Mouse (Mus musculus) limb, embryonic 13.5 days (tissue): ENCODE measurements at regions not wholly inside any gene's neighbourhood (a gene's known extent, or its start where the extent isn't known, plus 50 kb on each side); places are given as distances from the start of the nearest gene placed in this dataset.

ENCODE experiments used
- ATAC-seq: fragments of 200-750 bp; cut with Nextera tagmentation; 2 replicates; pipeline ENCODE4 v1.8.0; 2017; ENCODE audit warnings: low read depth, moderate number of reproducible peaks, moderate TSS enrichment; ENCODE audit not compliant: low FRiP score
- H3K27ac ChIP-seq: fragments of 300-500 bp; sonication (generic); 2 replicates; pipeline ENCODE4 v1.5.1; 2015; ENCODE audit warnings: inconsistent platforms, mild to moderate bottlenecking, moderate library complexity
- H3K27me3 ChIP-seq: fragments of 300-500 bp; sonication (generic); 2 replicates; pipeline ENCODE4 v1.6.1; 2015; ENCODE audit warnings: mild to moderate bottlenecking, inconsistent platforms
- H3K36me3 ChIP-seq: fragments of 300-500 bp; sonication (generic); 2 replicates; pipeline ENCODE4 v1.6.1; 2015; ENCODE audit warnings: inconsistent platforms, mild to moderate bottlenecking, moderate library complexity
- H3K4me1 ChIP-seq: fragments of 300-500 bp; sonication (generic); 2 replicates; pipeline ENCODE4 v1.6.1; 2015; ENCODE audit warnings: inconsistent platforms
- H3K4me2 ChIP-seq: fragments of 300-500 bp; sonication (generic); replicated peaks from 2 replicates; pipeline ENCODE4 v1.6.1; 2015; ENCODE audit warnings: inconsistent platforms, mild to moderate bottlenecking, moderate library complexity
- H3K4me3 ChIP-seq: fragments of 300-500 bp; sonication (generic); 2 replicates; pipeline ENCODE4 v1.5.1; 2015; ENCODE audit warnings: moderate library complexity, mild to moderate bottlenecking, inconsistent platforms
- H3K9ac ChIP-seq: fragments of 300-500 bp; sonication (generic); 2 replicates; pipeline ENCODE4 v1.6.1; 2015; ENCODE audit warnings: mild to moderate bottlenecking, inconsistent platforms
- H3K9me3 ChIP-seq: fragments of 300-500 bp; sonication (generic); 2 replicates; pipeline ENCODE4 v1.6.1; 2016; ENCODE audit warnings: inconsistent platforms
- WGBS: fragments of 180-500 bp; shearing (Covaris S2); methylation state at CpG from one replicate; pipeline ENCODE4 v1.1.7; 2015; 5-methylcytosine and 5-hydroxymethylcytosine counted together

GRCm38 (mm10) chr6:84514623-84515022, 79.1 kb downstream of the Cyp26b1 start:
- ATAC-seq = no peak
- H3K9ac ChIP-seq = no peak overlapping the region
- 0 out of 2 replicates have a peak, but pooled peaks cover 3% of the 10 kb centered on the region for H3K27me3 ChIP-seq
- no peak overlapping the region for H3K4me2 ChIP-seq
- H3K36me3 ChIP-seq = no peaks in the 10 kb centered on the region
- H3K4me3 ChIP-seq = no peak overlapping the region
- H3K4me1 ChIP-seq = peaks cover 23% of the 10 kb centered on the region
- no peak overlapping the region for H3K27ac ChIP-seq
- no peaks in the 10 kb centered on the region for H3K9me3 ChIP-seq
- WGBS = 34% methylated on average over 3 of the region's 3 CpGs

- Histone ChIP-seq H3K4me1 (peaks cover 37% of the 10 kb centered on the region), H3K9me3 (no peaks in the 10 kb centered on the region), H3K27me3 (0 out of 2 replicates have a peak, but pooled peaks cover 3% of the 10 kb centered on the region), H3K27ac (0 out of 2 replicates have a peak overlapping the region, but pooled peaks have one; percentile 6), H3K9ac (no peak overlapping the region), H3K36me3 (no peaks in the 10 kb centered on the region), H3K4me2 (no peak overlapping the region), H3K4me3 (no peak overlapping the region)
- WGBS = 65% methylated on average over 3 of the region's 3 CpGs
- no peak for ATAC-seq
Measured at GRCm38 (mm10) chr6:84508598-84508997, 85.1 kb downstream of the Cyp26b1 start.

GRCm38 (mm10) chr6:84506675-84507074, 87.0 kb downstream of the Cyp26b1 start:
- H3K4me2 ChIP-seq = no peak overlapping the region
- peaks cover 30% of the 10 kb centered on the region for H3K4me1 ChIP-seq
- no peaks in the 10 kb centered on the region for H3K36me3 ChIP-seq
- ATAC-seq = no peak
- no peak overlapping the region for H3K9ac ChIP-seq
- no peaks in the 10 kb centered on the region for H3K9me3 ChIP-seq
- no peak overlapping the region for H3K27ac ChIP-seq
- WGBS = 23% methylated on average over 1 of the region's 1 CpGs
- no peak overlapping the region for H3K4me3 ChIP-seq
- no peaks in the 10 kb centered on the region for H3K27me3 ChIP-seq

GRCm38 (mm10) chr6:84500255-84500886, 93.3 kb downstream of the Cyp26b1 start:
- WGBS = 39% methylated on average over 13 of the region's 13 CpGs
- Histone ChIP-seq H3K9me3 (no peaks in the 10 kb centered on the region), H3K4me1 (peaks cover 9% of the 10 kb centered on the region; the same call in 1 of the 2 replicates), H3K9ac (no peak overlapping the region), H3K27me3 (no peaks in the 10 kb centered on the region), H3K4me2 (no peak overlapping the region), H3K27ac (no peak overlapping the region), H3K4me3 (no peak overlapping the region), H3K36me3 (no peaks in the 10 kb centered on the region)
- no peak for ATAC-seq

GRCm38 (mm10) chr6:84498076-84498475, 95.6 kb downstream of the Cyp26b1 start:
- Histone ChIP-seq H3K4me1 (0 out of 2 replicates have a peak, but pooled peaks cover 6% of the 10 kb centered on the region), H3K9ac (no peak overlapping the region), H3K4me3 (no peak overlapping the region), H3K36me3 (no peaks in the 10 kb centered on the region), H3K27me3 (no peaks in the 10 kb centered on the region; the same call in 1 of the 2 replicates), H3K9me3 (no peaks in the 10 kb centered on the region), H3K27ac (no peak overlapping the region), H3K4me2 (no peak overlapping the region)
- ATAC-seq = no peak
- WGBS = 65% methylated on average over 9 of the region's 9 CpGs

GRCm38 (mm10) chr6:84493676-84494075, 100.0 kb downstream of the Cyp26b1 start:
- H3K4me2 ChIP-seq = no peak overlapping the region
- H3K4me1 ChIP-seq = peaks cover 8% of the 10 kb centered on the region; the same call in 1 of the 2 replicates
- no peak overlapping the region for H3K9ac ChIP-seq
- no peaks in the 10 kb centered on the region; the same call in 1 of the 2 replicates for H3K27me3 ChIP-seq
- H3K9me3 ChIP-seq = no peaks in the 10 kb centered on the region
- WGBS = 85% methylated on average over 6 of the region's 6 CpGs
- no peak overlapping the region for H3K4me3 ChIP-seq
- H3K36me3 ChIP-seq = no peaks in the 10 kb centered on the region
- no peak for ATAC-seq
- no peak overlapping the region for H3K27ac ChIP-seq

- H3K27ac ChIP-seq = no peak overlapping the region
- no peak overlapping the region for H3K9ac ChIP-seq
- WGBS = 80% methylated on average over 8 of the region's 8 CpGs
- no peak overlapping the region for H3K4me3 ChIP-seq
- no peaks in the 10 kb centered on the region for H3K36me3 ChIP-seq
- peaks cover 8% of the 10 kb centered on the region; the same call in 1 of the 2 replicates for H3K4me1 ChIP-seq
- H3K4me2 ChIP-seq = no peak overlapping the region
- no peaks in the 10 kb centered on the region for H3K9me3 ChIP-seq
- no peaks in the 10 kb centered on the region; the same call in 1 of the 2 replicates for H3K27me3 ChIP-seq
- ATAC-seq = no peak
Measured at GRCm38 (mm10) chr6:84493169-84493568, 100.5 kb downstream of the Cyp26b1 start.

- 100% methylated on average over 2 of the region's 2 CpGs for WGBS
- ATAC-seq = no peak
Measured at GRCm38 (mm10) chr6:84492594-84492993, 101.1 kb downstream of the Cyp26b1 start.

GRCm38 (mm10) chr6:84491106-84491505, 102.6 kb downstream of the Cyp26b1 start:
- no peaks in the 10 kb centered on the region for H3K36me3 ChIP-seq
- H3K9ac ChIP-seq = no peak overlapping the region
- H3K4me2 ChIP-seq = no peak overlapping the region
- H3K9me3 ChIP-seq = no peaks in the 10 kb centered on the region
- no peak for ATAC-seq
- 73% methylated on average over 5 of the region's 5 CpGs for WGBS
- H3K27ac ChIP-seq = no peak overlapping the region
- H3K4me1 ChIP-seq = peaks cover 8% of the 10 kb centered on the region; the same call in 1 of the 2 replicates
- no peak overlapping the region for H3K4me3 ChIP-seq
- H3K27me3 ChIP-seq = no peaks in the 10 kb centered on the region; the same call in 1 of the 2 replicates

More at GRCm38 (mm10) chr6:84492594-84492993, 101.1 kb downstream of the Cyp26b1 start:
- Histone ChIP-seq H3K27me3 (no peaks in the 10 kb centered on the region; the same call in 1 of the 2 replicates), H3K27ac (no peak overlapping the region), H3K9ac (no peak overlapping the region), H3K9me3 (no peaks in the 10 kb centered on the region), H3K4me3 (no peak overlapping the region), H3K4me2 (no peak overlapping the region), H3K4me1 (peaks cover 8% of the 10 kb centered on the region; the same call in 1 of the 2 replicates), H3K36me3 (no peaks in the 10 kb centered on the region)

GRCm38 (mm10) chr6:84481205-84481604, 112.5 kb downstream of the Cyp26b1 start:
- WGBS = 21% methylated on average over 7 of the region's 7 CpGs
- H3K9ac ChIP-seq = no peak overlapping the region
- H3K4me1 ChIP-seq = peaks cover 15% of the 10 kb centered on the region
- 0 out of 2 replicates have a peak, but pooled peaks cover 8% of the 10 kb centered on the region for H3K27me3 ChIP-seq
- H3K9me3 ChIP-seq = no peaks in the 10 kb centered on the region
- no peak overlapping the region for H3K4me3 ChIP-seq
- H3K36me3 ChIP-seq = no peaks in the 10 kb centered on the region
- H3K4me2 ChIP-seq = no peak overlapping the region
- H3K27ac ChIP-seq = no peak overlapping the region
- no peak for ATAC-seq

GRCm38 (mm10) chr6:84477072-84477471, 116.6 kb downstream of the Cyp26b1 start:
- H3K27me3 ChIP-seq = 0 out of 2 replicates have a peak, but pooled peaks cover 7% of the 10 kb centered on the region
- H3K9ac ChIP-seq = no peak overlapping the region
- H3K27ac ChIP-seq = no peak overlapping the region
- 9% methylated on average over 6 of the region's 6 CpGs for WGBS
- peak overlapping the region; percentile 5; the same call in 1 of the 2 replicates for H3K4me2 ChIP-seq
- H3K4me1 ChIP-seq = peaks cover 15% of the 10 kb centered on the region
- no peaks in the 10 kb centered on the region for H3K9me3 ChIP-seq
- ATAC-seq = peak; percentile 54
- H3K4me3 ChIP-seq = no peak overlapping the region
- no peaks in the 10 kb centered on the region for H3K36me3 ChIP-seq

- Histone ChIP-seq H3K27ac (no peak overlapping the region; the same call in 1 of the 2 replicates), H3K4me1 (peaks cover 15% of the 10 kb centered on the region), H3K9me3 (no peaks in the 10 kb centered on the region), H3K36me3 (no peaks in the 10 kb centered on the region), H3K4me3 (no peak overlapping the region), H3K4me2 (peak overlapping the region; percentile 5; the same call in 1 of the 2 replicates), H3K9ac (no peak overlapping the region), H3K27me3 (0 out of 2 replicates have a peak, but pooled peaks cover 7% of the 10 kb centered on the region)
- 0 out of 2 replicates have a peak, but pooled peaks have one; percentile 51 for ATAC-seq
- 24% methylated on average over 9 of the region's 9 CpGs for WGBS
Measured at GRCm38 (mm10) chr6:84476466-84476865, 117.2 kb downstream of the Cyp26b1 start.
